Mouse (Mus musculus) gastrocnemius, postnatal 10 days (tissue): Measurements from ENCODE around the gene Becn1. TPM values are rescaled to one million over a fixed set of nuclear protein-coding genes. Genes with fewer than 3 reads are reported as not detected.
"Not testable (repeated sequence)": the region's sequence is repeated elsewhere in the genome, so short reads cannot be mapped to it uniquely, and the experiment has no call there.

Experiments used
- DNase-seq: peaks from one replicate; pipeline ENCODE4 v3.0.0; 2021; ENCODE audit warnings: mixed read lengths
- long read RNA-seq, 2 experiments: library from polyadenylated mRNA; stranded (forward); transcript quantifications; one replicate each; pipeline ENCODE4 v2.0.0; 2021
- total RNA-seq, 2 experiments: library from RNA; stranded (reverse); gene quantifications; 2 replicates each; pipeline ENCODE4 v1.2.3; 2021

Gene Becn1
- 10 to 100 TPM; 74.5 to 76.9 TPM for total RNA-seq
- long read RNA-seq, experiment 1, full-length matches to known transcripts = 88 of 97 reads
- long read RNA-seq, experiment 1, partial matches to known transcripts = 4 of 97 reads
- long read RNA-seq, experiment 1, other reads (novel, unspliced or antisense) = 5 of 97 reads
- long read RNA-seq, experiment 2, full-length matches to known transcripts = 94 of 99 reads
- long read RNA-seq, experiment 2, partial matches to known transcripts = 2 of 99 reads
- long read RNA-seq, experiment 2, other reads (novel, unspliced or antisense) = 3 of 99 reads

DNA sequence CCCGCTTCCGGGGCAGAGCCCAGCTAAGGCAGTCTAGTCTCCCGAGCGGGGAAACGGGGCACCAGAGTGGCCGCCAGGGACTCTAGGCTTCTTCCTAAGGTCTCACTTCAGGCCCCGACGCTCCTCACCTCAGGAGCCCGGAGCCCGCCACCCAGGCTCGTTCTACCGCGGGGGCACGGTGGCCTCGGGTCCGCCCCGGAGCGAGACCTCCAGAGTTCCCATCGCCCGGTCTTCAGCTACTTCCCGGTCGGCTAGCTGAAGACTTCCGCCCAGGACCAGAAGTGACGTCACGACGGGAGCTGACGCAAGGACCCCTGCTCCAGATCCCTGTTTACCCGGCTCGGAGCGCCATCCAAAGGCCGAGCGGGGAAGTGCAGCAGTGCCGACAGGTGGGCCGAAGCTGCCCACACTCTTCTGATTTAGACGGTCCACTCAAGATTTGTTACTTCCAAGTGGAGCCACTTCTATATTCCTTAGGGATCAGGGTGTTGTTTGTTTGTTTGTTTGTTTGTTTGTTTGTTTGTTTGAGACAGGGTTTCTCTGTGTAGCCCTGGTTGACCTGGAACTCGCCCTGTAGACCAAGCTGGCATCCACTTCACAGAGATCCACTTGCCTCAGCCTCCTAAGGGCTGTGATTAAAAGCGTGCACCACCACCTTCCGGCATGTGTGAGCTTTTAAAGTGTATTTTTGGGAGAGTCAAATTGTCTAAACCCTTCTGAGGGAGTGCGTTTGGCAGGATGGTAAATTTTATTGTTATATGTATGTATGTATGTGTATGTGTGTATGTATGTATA lies at the start of gene Becn1:
Gene Becn1, minus strand, starts transcription at position 283 of the 795 bp plus-strand sequence.
- DNase-seq = peak; percentile 99

DNA sequence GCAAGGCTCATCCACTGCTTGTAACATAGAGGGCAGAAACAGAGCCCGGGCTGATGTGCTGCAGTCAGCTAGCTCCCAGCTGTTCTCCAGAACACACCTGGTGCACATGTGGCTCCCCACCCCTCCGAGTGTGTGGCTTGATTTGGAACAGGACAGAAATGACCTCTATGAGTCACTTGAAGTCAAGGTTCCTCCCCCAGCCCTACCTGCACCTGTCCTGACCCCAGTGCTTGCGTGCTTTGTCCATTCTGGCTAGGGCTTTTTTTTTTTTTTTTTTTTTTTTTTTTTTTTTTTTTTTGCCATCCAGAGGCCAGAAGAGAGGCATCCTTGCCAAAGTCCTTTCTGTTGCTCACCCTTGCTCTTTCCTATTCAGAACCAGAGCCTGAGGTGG lies 49.6 kb upstream of the Becn1 start:
- no peak for DNase-seq

DNA sequence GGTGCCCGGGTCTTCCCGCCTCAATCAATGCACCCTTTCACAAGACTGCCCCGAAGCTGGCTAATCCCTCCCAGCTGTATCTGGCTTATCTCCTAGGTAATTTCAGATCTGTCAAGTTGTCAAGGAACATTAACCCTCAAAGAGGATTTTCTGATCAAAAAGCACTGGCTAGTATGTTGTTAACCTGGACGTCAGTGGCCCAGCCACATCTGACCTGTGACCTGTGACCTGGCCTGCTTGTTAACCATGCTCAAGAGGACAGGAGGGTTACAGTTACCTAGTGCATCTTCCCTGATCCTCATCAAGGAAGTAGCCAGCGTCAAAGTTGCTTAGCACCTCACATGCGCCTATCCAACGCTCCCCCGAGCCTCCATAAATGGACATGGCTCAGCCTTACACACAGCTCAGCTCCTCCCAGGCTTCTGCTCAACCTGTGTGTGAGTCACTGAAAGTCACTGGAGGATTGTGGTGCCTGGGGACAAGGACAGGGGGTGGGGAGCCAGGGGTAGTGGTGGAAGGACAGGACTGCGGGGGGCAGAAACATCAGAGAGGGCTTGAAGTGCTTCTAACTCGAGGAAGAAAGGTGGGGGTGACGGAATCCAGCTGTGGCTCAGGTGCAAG lies 49.1 kb upstream of the Becn1 start:
- DNase-seq = no peak

DNA sequence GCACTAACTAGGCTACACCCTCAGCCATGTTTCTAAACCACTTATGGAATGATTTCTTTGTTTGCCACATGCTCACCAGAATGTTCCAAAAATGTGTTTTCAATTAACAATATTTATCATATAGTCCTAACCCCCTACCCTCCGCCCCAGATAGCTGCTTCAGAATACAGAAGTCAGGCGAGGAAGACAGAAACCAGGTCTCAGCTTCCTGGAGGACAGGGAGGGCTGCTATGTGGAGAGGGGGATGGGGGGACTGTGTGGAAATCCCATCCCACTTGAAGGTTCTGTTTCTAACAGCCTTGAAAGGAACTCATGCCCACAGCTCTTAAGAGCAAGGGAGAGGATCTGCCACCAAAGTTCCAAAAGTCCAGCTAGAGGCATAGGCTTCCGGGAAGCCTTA lies 47.1 kb upstream of the Becn1 start:
- no peak for DNase-seq

DNA sequence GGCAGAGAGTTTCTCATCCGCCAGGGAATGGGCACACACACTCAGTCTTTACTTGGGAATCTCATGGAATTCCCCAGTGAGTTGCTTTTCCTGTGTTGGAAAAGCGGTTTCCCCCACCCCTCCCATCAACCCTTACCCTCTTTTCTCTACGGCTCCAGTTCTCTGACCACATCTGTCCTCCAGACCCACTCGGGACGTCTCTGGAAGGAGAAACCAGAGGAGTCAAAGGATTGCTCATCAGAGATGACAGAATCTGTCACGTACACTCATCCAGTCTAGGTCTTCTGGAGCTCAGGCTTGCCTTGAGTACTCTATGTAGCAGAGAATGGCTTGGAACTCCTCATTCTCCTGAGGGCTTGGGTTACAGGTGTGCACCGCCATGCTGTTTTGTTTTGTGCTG lies 46.7 kb upstream of the Becn1 start:
- DNase-seq = no peak

DNA sequence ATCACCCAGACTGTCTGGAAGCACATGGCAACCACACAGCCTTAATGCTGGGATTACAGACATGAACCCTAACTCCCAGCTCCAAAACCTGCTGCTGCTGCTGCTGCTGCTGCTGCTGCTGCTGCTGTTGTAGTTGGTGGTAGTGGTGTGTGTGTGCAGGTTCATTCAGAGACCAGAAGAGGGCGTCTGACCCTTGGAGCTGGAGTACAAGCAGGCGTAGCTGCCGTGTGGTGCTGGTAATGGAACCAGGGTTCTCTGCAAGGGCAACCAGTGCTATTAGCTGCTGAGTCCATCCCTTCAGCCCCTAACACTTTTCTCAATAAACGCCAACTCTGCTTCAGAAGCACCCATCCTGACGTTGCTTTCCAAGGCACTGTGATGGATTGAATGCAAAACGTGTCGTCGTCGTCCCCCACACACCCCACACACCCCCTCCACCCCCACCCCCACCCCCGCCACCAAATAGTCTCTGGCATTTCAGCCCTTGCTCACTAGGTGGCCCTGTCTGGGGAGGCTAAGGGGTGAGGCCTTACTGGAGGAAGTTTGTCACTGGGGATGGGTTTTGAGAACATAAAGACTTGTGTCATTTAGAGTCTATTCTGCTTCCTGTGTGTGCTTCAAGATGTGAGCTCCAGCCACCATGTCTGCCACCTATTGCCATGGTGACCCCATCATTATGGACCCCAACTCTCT lies 45.1 kb upstream of the Becn1 start:
- DNase-seq = no peak

DNA sequence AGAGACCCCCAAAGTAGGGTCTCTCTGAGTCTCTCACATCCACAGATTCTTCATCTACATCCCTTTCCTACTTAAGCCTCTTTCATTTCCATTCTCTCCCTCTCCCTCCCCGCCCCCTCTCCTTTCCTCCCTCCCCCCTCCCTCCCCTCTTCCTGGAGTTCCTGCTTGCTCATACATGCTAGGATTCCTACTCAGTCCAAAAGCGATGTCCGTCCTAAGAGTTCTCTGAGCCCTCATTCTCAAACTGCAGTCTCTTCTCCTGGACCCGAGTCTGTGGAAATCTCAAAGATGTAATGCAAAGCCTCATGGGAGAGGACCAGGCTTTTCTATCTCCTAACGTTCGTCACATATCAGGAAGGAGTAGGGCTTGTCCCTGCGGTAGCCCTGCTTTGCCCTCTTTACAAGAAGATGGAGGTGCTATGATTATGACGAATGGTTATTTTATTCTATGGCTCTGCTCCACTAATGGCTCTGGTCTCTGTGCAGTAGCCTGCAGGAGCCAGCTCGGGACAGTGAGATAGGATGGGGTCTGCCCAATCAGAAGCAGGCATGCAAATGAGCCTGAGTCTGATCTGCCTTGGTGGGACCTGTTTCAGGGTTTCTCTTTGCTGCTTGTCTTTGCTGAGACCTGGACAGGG lies 36.2 kb upstream of the Becn1 start:
- no peak for DNase-seq

DNA sequence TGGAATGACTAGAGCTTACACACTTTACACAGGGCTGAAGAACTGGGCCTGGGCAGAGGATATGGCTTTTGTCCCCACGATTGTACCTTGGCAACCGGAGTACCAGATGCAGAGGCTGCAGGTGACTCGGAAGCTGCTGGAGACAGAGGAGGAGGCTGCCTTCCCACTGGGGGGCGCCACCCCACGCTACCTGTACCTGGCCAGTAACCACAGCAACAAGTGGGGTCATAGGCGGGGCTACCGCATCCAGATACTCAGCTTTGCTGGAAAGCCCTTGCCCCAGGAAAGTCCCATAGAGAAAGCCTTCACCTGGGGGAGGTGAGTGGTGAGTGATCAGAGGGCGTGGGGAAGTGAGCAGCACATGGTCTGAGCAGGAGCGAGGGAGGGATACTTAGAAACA lies 33.6 kb upstream of the Becn1 start:
- DNase-seq = no peak

DNA sequence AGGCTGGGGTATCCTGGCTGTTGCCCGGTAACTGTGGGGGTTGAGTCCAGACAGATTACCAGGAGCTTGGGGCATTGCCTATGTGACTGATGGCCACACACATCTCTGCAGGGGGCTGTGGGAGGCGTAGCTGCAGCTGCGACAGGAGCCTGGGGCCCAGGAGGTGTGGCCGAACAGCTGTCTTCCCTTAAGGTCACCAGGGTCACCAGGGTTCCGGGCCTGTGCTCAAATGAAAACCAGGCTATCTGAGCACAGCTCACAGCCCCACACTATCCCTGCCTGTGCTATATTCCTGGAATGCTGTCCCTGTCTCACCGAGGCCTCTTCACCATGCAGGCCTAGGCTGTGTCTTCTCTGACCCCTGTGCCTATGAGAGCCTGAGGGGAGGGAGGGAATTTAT lies 32.4 kb upstream of the Becn1 start:
- DNase-seq = no peak

DNA sequence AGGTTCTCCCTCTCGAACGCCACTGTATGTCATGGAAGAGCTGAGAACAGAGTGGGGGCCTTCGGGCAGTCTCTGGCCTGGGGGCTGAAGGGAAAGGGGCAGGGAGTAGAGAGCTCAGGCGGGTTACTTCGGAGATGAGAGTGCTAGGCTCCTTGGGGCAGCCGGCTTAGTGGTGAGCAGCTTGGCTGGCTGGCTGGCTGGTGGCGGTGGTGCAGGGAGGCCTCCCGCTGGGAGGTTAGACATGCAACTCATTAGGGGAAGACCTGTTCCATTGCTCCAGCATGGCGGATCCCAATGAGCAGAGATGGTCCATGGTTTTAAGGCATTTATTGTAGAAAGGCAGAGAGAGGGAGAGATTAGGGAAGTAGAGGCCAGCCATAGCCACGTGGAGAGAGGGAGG lies 31.9 kb upstream of the Becn1 start:
- DNase-seq = no peak

DNA sequence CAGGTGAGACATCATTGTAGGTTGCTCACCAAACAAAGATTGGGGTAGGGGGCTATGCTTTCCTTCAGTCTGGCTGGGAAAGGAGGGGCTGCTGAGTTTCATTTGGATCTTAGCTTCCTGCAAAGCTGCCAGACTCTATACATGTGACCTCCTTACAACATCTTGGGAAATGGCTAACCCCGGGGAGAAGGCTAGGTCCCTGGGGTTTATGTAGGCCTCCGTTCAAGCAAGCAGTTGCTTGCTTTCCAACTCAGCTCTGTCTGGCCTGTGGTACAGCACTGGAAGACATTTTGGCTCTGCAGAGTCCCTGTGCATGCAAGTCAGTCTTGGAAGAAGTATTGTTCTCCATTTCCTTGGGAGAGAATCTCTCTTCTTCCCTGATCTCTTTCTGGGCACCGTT lies 30.5 kb upstream of the Becn1 start:
- DNase-seq = no peak

DNA sequence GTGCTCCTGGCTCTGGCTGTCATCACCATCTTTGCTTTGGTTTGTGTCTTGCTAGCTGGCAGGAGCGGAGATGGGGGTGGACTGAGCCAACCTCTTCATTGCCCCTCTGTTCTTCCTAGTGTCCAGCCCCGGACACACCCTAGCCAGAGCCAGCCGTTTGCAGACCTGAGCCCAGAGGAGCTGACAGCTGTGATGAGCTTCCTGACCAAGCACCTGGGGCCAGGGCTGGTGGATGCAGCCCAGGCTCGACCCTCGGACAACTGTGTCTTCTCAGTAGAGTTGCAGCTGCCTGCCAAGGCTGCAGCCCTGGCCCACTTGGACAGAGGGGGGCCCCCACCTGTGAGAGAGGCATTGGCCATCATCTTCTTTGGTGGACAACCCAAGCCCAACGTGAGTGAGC lies 28.9 kb upstream of the Becn1 start:
- DNase-seq = not testable (repeated sequence)

DNA sequence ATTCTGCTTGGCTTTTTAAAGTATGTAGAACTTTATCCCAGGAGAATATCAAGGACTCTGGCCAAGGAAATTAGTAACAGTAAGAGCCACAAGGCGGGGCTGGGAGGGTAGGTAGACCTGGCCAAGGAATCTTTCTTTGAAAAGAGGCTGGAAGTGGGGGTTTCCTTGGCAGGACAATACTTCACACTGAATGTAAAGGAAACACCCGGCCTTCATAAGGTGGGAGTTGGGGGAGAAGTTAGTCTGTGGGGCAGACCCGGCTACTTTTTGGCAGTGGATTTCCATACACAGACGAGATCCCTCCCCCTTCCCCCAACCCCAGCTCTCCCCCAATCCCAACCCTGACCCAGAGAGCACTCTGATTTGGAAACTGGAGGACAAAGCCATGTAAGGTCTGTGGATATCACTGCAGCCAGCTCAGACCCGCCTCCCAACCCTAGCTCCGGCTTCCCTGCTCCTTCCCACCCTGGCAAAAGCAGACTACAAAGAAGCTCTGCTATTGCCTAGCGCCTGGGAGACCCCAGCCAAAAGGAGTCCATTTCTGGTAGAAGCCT lies 28.4 kb upstream of the Becn1 start, which contains the start of gene Aoc3:
Gene Aoc3, plus strand, starts transcription at position 235 of the 554 bp plus-strand sequence.
- no peak for DNase-seq

DNA sequence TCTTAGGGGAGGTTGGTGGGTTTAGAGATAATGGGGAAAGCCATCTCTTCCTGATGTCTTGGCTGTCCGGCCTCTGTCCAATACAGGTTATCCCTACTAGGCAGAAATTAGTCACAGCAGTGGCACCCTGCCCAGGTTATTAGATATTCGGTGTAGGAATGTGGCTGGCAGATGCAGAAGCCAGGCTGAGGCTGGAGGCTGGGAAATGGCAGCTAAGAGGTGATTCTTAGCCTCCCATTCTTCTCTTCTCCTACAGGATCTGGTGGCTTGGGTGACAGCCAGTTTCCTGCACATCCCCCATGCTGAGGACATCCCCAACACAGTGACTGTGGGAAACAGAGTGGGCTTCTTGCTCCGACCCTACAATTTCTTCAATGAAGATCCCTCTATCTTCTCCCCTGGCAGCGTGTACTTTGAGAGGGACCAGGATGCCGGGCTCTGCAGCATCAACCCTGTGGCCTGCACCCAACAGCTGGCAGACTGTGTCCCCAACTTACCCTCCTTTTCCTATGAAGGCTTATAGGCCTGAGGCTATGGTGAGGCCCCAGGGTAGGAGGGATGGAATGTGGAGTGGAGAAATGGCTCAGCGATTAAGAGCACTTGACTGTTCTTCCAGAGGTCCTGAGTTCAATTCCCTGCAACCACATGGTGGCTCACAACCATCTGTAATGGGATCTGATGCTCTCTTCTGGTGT lies 27.0 kb upstream of the Becn1 start:
- peak; percentile 70 for DNase-seq

DNA sequence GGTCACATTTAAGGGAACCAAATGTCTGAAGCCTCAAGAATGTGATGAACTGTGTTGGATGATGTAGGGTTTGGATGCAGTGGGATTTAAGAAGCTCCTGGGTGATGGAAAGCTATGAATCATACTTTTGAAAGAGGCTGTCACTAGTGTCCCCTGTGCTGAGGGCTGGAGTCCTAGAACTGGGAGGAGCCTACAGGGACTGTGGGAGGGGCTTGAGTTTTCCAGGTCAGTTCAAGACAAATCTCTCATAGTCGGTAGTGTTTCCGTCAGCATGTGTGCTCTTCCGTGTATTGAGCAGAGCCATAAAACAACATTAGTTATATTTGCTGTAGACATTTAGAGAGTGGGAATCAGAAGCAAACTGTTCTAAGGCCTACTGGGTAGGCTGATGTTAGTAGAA lies 25.2 kb upstream of the Becn1 start:
- DNase-seq = no peak

DNA sequence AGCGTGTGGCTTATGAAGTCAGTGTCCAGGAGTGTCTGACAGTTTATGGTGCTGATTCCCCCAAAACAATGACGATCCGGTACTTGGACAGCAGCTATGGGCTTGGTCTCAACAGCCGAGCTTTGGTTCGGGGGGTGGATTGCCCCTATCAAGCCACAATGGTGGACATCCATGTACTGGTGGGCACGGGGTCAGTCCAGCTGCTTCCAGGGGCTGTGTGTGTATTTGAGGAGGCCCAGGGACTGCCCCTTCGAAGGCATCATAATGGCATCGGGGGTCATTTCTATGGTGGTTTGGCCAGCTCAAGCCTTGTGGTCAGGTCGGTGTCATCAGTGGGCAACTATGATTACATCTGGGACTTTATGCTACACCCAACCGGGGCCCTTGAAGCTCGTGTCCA lies 24.1 kb upstream of the Becn1 start:
- no peak for DNase-seq

DNA sequence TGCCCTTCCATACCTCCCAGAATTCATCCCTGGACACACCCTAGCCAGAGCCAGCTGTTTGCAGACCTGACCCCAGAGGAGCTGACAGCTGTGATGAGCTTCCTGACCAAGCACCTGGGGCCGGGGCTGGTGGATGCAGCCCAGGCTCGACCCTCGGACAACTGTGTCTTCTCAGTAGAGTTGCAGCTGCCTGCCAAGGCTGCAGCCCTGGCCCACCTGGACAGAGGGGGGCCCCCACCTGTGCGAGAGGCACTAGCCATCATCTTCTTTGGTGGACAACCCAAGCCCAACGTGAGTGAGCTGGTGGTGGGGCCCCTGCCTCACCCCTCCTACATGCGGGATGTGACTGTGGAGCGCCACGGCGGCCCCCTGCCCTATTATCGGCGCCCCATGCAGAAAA lies 23.1 kb upstream of the Becn1 start:
- DNase-seq = not testable (repeated sequence)

DNA sequence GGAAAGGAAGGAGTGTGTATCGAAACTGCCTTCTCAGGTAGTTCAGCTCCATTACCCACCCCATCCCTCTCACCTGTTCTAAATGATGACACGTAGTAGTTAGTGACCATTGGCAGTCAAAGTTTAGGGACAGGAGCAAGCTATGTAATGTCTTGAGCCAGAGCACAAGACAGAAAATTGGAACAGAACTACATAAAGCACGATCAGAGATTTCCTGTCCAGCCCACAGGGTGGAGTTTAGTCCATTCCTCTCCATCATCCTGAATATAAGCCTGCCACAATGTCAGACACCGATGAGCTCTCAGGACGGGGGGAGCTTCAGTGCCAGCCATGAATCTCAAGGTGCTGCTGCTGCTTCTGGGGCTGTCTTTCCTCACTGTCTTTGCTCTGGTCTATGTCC lies 22.7 kb upstream of the Becn1 start, which contains the start of gene Aoc2:
Gene Aoc2, plus strand, starts transcription at position 301 of the 400 bp plus-strand sequence.
- DNase-seq = no peak

DNA sequence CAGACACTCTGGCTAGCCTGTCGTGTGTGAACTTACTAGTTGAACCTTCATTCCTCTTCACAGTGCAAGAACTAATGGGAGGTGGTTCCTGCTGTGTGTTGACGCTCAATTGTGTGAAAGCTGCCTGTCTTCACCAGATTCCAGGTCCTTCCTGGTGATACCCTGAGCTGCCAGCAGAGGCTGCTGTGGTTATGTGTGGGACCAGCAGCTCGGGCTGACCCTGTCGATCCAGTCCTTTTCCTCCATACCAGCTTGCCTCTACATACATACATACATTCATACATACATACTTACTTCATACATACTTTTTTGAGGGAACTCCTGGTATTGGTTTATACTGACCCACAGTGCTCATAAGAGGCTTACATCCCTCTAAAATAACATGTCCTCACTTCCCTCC lies 21.5 kb upstream of the Becn1 start:
- peak; percentile 71 for DNase-seq

DNA sequence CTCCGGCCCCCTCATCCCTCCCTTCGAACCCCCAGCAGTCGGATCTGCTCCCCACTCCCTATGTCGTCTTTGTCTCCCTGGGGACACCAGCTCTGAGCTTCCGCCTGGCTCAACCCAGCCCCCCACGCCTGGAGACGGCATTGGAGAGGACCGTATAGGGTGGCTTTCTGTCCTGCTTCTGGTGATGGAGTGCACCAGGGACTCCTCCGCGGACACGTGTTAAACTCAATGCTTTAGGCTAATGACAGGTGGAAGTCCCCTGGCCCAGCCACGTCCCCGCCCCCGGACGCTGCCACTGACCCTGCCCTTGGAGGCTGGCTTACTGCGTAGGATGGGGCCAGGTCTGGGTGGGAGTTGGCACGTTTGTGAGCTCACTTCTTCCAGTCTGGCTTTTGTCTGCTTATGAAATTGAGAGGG lies 14.4 kb upstream of the Becn1 start:
- DNase-seq = no peak
